Mouse (Mus musculus) testis, adult 2 months (tissue): ENCODE results near the gene Ttc5.

ENCODE experiments used
- CTCF ChIP-seq: fragments of 200-500 bp; IDR thresholded peaks from 2 replicates; pipeline ENCODE4 v1.5.1; 2012; ENCODE audit warnings: low read depth, mild to moderate bottlenecking, inconsistent platforms, low read length, moderate library complexity; ENCODE audit not compliant: control insufficient read depth, insufficient read depth, insufficient replicate concordance
- POLR2A ChIP-seq: fragments of 200-500 bp; IDR thresholded peaks from 2 replicates; pipeline ENCODE4 v1.6.1; 2012; ENCODE audit warnings: low read depth, mild to moderate bottlenecking, inconsistent platforms, low read length, moderate library complexity; ENCODE audit not compliant: control insufficient read depth

- TF ChIP-seq POLR2A (no peak), CTCF (no peak)
Measured at GRCm38 (mm10) chr14:50771342-50771741, 14.0 kb downstream of the Ttc5 start.
